Mouse (Mus musculus) embryonic facial prominence, embryonic 12.5 days (tissue): ENCODE measurements around the gene Gm6482. TPM values are rescaled to one million over a fixed set of nuclear protein-coding genes. Genes with fewer than 3 reads are reported as not detected.
"Not testable (repeated sequence)": the region's sequence is repeated elsewhere in the genome, so short reads cannot be mapped to it uniquely, and the experiment has no call there.

Source experiments
- ATAC-seq: fragments of 200-750 bp; cut with Nextera tagmentation; 2 replicates; pipeline ENCODE4 v1.8.0; 2017; ENCODE audit not compliant: insufficient number of reproducible peaks, insufficient read depth, low FRiP score, low TSS enrichment
- H3K27ac ChIP-seq: fragments of 300-500 bp; sonication (generic); 2 replicates; pipeline ENCODE4 v1.5.1; 2016; ENCODE audit warnings: mild to moderate bottlenecking
- H3K27me3 ChIP-seq: fragments of 300-500 bp; sonication (generic); 2 replicates; pipeline ENCODE4 v1.6.1; 2016; ENCODE audit warnings: mild to moderate bottlenecking, moderate library complexity
- H3K36me3 ChIP-seq: fragments of 300-500 bp; sonication (generic); 2 replicates; pipeline ENCODE4 v1.6.1; 2016; ENCODE audit warnings: mild to moderate bottlenecking
- H3K4me1 ChIP-seq: fragments of 300-500 bp; sonication (generic); 2 replicates; pipeline ENCODE4 v1.6.1; 2016
- H3K4me2 ChIP-seq: fragments of 300-500 bp; sonication (generic); replicated peaks from 2 replicates; pipeline ENCODE4 v1.6.1; 2016; ENCODE audit warnings: mild to moderate bottlenecking, moderate library complexity
- H3K4me3 ChIP-seq: fragments of 300-500 bp; sonication (generic); 2 replicates; pipeline ENCODE4 v1.5.1; 2016; ENCODE audit warnings: mild to moderate bottlenecking
- H3K9ac ChIP-seq: fragments of 300-500 bp; sonication (generic); 2 replicates; pipeline ENCODE4 v1.6.1; 2016; ENCODE audit warnings: mild to moderate bottlenecking, moderate library complexity
- H3K9me3 ChIP-seq: fragments of 300-500 bp; sonication (generic); 2 replicates; pipeline ENCODE4 v1.6.1; 2016; ENCODE audit warnings: mild to moderate bottlenecking, moderate library complexity
- WGBS: fragments of 180-500 bp; shearing (Covaris S2); methylation state at CpG from one replicate; pipeline ENCODE4 v1.1.7; 2016; 5-methylcytosine and 5-hydroxymethylcytosine counted together
- polyA plus RNA-seq: library from polyadenylated mRNA; unstranded; fragments of >200 nt; fragmentation: Nextera tagmentation; extraction: Ambion mirVana; gene quantifications from 2 replicates; pipeline ENCODE4 v1.2.1, GENCODE M21; 2016

Gm6482 gene
- polyA plus RNA-seq = not detected in 2 replicates

GRCm38 (mm10) chr14:41408181-41408580 lies at the start of gene Gm6482:
Gm6482 (minus strand) TSS chr14:41408281.
- not testable (repeated sequence) for H3K9me3 ChIP-seq, H3K27me3 ChIP-seq, ATAC-seq, H3K4me3 ChIP-seq, H3K9ac ChIP-seq, H3K4me2 ChIP-seq, H3K27ac ChIP-seq, H3K36me3 ChIP-seq, H3K4me1 ChIP-seq
- WGBS = 80% methylated on average over 1 of the region's 2 CpGs

- H3K4me3 ChIP-seq, H3K4me1 ChIP-seq, H3K9ac ChIP-seq, H3K9me3 ChIP-seq, H3K4me2 ChIP-seq, ATAC-seq, H3K36me3 ChIP-seq, H3K27ac ChIP-seq, H3K27me3 ChIP-seq: not testable (repeated sequence)
- WGBS = no CpG with 5 or more reads among the region's 2 CpGs
Observed at GRCm38 (mm10) chr14:41453418-41453817, 45.3 kb upstream of the Gm6482 start, which contains the start of gene Gm7954. Gm7954 (minus strand) TSS chr14:41453518.

GRCm38 (mm10) chr14:41425393-41426075 lies 17.5 kb upstream of the Gm6482 start:
- H3K4me1 ChIP-seq, H3K36me3 ChIP-seq, ATAC-seq, H3K27ac ChIP-seq, H3K9ac ChIP-seq, H3K27me3 ChIP-seq, H3K4me3 ChIP-seq, H3K9me3 ChIP-seq: not testable (repeated sequence)
- WGBS = 13% methylated on average over 14 of the region's 16 CpGs
- peak overlapping the region; percentile 34 for H3K4me2 ChIP-seq

GRCm38 (mm10) chr14:41424694-41425093 lies 16.6 kb upstream of the Gm6482 start:
- H3K27me3 ChIP-seq, H3K9me3 ChIP-seq, H3K4me3 ChIP-seq, ATAC-seq, H3K27ac ChIP-seq, H3K9ac ChIP-seq, H3K4me1 ChIP-seq, H3K36me3 ChIP-seq: not testable (repeated sequence)
- peak overlapping the region; percentile 34 for H3K4me2 ChIP-seq
- 11% methylated on average over 14 of the region's 14 CpGs for WGBS

- H3K4me1 ChIP-seq, ATAC-seq: not testable (repeated sequence)
- no CpG with 5 or more reads among the region's 3 CpGs for WGBS
Observed at GRCm38 (mm10) chr14:41386279-41386678, 21.8 kb downstream of the Gm6482 start, which contains the start of gene Gm7945. Gm7945 (minus strand) TSS chr14:41386379.

More at GRCm38 (mm10) chr14:41386279-41386678, 21.8 kb downstream of the Gm6482 start, which contains the start of gene Gm7945:
- H3K9ac ChIP-seq, H3K4me2 ChIP-seq, H3K27ac ChIP-seq, H3K4me3 ChIP-seq, H3K9me3 ChIP-seq, H3K36me3 ChIP-seq, H3K27me3 ChIP-seq: not testable (repeated sequence)

Other genes with a start within 250 kb of the Gm6482 start
- not detected in 2 replicates for gene Sftpd, start 223.1 kb downstream of the Gm6482 start, polyA plus RNA-seq
- gene Gm2832, start 129.5 kb downstream of the Gm6482 start, polyA plus RNA-seq = 0.23 and 0.29 TPM in 2 replicates
- not detected in 2 replicates for gene Gm5798, start 59.7 kb downstream of the Gm6482 start, polyA plus RNA-seq
- not detected in 2 replicates for gene Gm7945, start 21.9 kb downstream of the Gm6482 start, polyA plus RNA-seq
- not detected in 2 replicates for gene Gm7954, start 45.2 kb upstream of the Gm6482 start, polyA plus RNA-seq
- not detected in 2 replicates for gene Gm3486, start 81.2 kb upstream of the Gm6482 start, polyA plus RNA-seq
- gene Gm7970, start 147.3 kb upstream of the Gm6482 start, polyA plus RNA-seq = not detected in 2 replicates
- gene 1700049E17Rik2, start 164.9 kb upstream of the Gm6482 start, polyA plus RNA-seq = not detected in 2 replicates
- gene Gm3072, start 216.3 kb upstream of the Gm6482 start, polyA plus RNA-seq = not detected in 2 replicates
- not detected in 2 replicates for gene Gm3676, start 238.2 kb upstream of the Gm6482 start, polyA plus RNA-seq